Mouse (Mus musculus) intestine, embryonic 16.5 days (tissue): ENCODE measurements around the gene Dera. TPM values are rescaled to one million over a fixed set of nuclear protein-coding genes. Genes with fewer than 3 reads are reported as not detected.

Source experiments
- ATAC-seq: fragments of 200-750 bp; cut with Nextera tagmentation; 2 replicates; pipeline ENCODE4 v1.8.0; 2017; ENCODE audit warnings: moderate TSS enrichment, moderate library complexity
- H3K27ac ChIP-seq: fragments of 300-500 bp; sonication (generic); 2 replicates; pipeline ENCODE4 v1.5.1; 2014; ENCODE audit warnings: mild to moderate bottlenecking, low read length
- H3K27me3 ChIP-seq: fragments of 300-500 bp; sonication (generic); replicated peaks from 2 replicates; pipeline ENCODE4 v1.6.1; 2014; ENCODE audit warnings: low read length, control low read depth, mixed read lengths; ENCODE audit not compliant: control insufficient read depth, insufficient read depth
- H3K36me3 ChIP-seq: fragments of 300-500 bp; sonication (generic); 2 replicates; pipeline ENCODE4 v1.6.1; 2014; ENCODE audit warnings: low read length, control low read depth; ENCODE audit not compliant: control insufficient read depth, insufficient read depth
- H3K4me1 ChIP-seq: fragments of 300-500 bp; sonication (generic); 2 replicates; pipeline ENCODE4 v1.6.1; 2014; ENCODE audit warnings: low read length, control low read depth, mixed read lengths; ENCODE audit not compliant: control insufficient read depth, insufficient read depth
- H3K4me2 ChIP-seq: fragments of 300-500 bp; sonication (generic); 2 replicates; pipeline ENCODE4 v1.6.1; 2014; ENCODE audit warnings: low read depth, low read length, control low read depth
- H3K4me3 ChIP-seq: fragments of 300-500 bp; sonication (generic); 2 replicates; pipeline ENCODE4 v1.5.1; 2014; ENCODE audit warnings: mild to moderate bottlenecking, low read length
- H3K9ac ChIP-seq: fragments of 300-500 bp; sonication (generic); 2 replicates; pipeline ENCODE4 v1.6.1; 2014; ENCODE audit warnings: low read depth, low read length
- H3K9me3 ChIP-seq: fragments of 300-500 bp; sonication (generic); 2 replicates; pipeline ENCODE4 v1.6.1; 2016; ENCODE audit warnings: low read length, control low read depth; ENCODE audit not compliant: control insufficient read depth
- WGBS: fragments of 180-500 bp; shearing (Covaris S2); extraction: QIAGEN DNeasy Blood & Tissue Kit; methylation state at CpG from one replicate; pipeline ENCODE4 v1.1.7; 2014; 5-methylcytosine and 5-hydroxymethylcytosine counted together
- polyA plus RNA-seq: library from polyadenylated mRNA; unstranded; fragments of >200 nt; fragmentation: Nextera tagmentation; extraction: Ambion mirVana; gene quantifications from 2 replicates; pipeline ENCODE4 v1.2.1, GENCODE M21; 2015

The Dera gene
- polyA plus RNA-seq, 1 experiment from 2014 or later = 124 TPM

DNA sequence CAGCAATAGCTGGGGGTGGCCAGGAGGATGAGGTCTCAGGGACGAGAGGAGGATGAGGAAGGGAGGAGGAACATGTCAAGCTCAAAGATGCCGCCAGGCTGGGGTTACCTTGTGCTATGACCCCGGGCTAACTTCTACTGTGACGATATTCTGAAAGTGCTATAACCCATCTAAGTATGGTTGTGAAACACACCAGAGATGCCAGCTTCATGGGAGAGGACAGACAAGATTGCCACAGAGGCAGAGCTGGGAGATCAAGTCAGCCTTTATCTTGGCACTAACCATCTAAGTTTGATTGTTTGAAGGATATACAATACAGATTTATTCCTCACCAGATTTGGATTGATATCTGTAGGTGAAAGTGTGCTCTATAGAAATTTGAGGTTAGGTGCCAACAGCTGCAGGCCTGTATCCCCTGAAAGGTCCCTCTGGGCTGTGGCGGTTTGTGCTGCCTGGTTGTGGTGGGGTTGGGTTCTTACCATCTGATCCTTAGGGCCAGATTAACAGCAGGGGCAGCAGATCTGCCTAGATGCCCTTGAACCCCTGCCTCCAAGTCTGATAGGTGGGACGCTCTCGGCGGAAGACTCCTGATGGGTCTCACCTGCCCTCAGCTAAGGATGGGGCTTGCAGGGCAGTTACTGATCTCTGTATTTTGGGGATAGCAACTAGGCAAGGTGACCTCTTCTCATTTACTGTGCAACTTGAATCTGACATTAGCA lies 18.7 kb downstream of the Dera start:
- Histone ChIP-seq H3K9ac (no peak overlapping the region), H3K27ac (no peak overlapping the region), H3K27me3 (no peaks in the 10 kb centered on the region), H3K36me3 (no peaks in the 10 kb centered on the region), H3K4me2 (no peak overlapping the region), H3K4me1 (no peaks in the 10 kb centered on the region), H3K9me3 (no peaks in the 10 kb centered on the region), H3K4me3 (no peak overlapping the region)
- ATAC-seq = no peak
- WGBS = 86% methylated on average over 8 of the region's 8 CpGs

DNA sequence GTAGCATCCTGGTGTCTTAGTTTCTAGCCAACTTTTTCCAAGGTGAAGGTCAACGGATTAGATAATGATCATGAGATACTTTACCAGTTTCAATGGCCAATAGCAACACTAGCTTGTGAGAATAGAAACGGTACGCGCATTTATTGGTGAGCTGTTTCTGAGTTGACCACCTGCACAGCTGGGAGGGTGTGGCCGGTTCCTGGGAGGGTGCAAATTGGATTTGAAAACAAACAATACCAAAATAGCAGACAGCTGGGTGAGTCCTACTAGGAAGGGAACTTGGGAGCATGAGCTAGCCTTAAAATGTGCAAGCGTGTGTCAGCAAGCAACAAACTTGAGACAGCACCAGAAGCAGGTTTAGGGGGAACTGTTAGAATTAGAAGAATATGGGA lies 19.3 kb downstream of the Dera start:
- H3K4me1 ChIP-seq = no peaks in the 10 kb centered on the region
- no peak for ATAC-seq
- no peaks in the 10 kb centered on the region for H3K27me3 ChIP-seq
- no peak overlapping the region for H3K9ac ChIP-seq
- H3K4me3 ChIP-seq = no peak overlapping the region
- no peaks in the 10 kb centered on the region for H3K9me3 ChIP-seq
- H3K4me2 ChIP-seq = no peak overlapping the region
- H3K27ac ChIP-seq = no peak overlapping the region
- no peaks in the 10 kb centered on the region for H3K36me3 ChIP-seq
- WGBS = 86% methylated on average over 6 of the region's 6 CpGs

GRCm38 (mm10) chr6:137774166-137774565 lies 19.8 kb downstream of the Dera start:
- no peaks in the 10 kb centered on the region for H3K9me3 ChIP-seq
- no peaks in the 10 kb centered on the region for H3K27me3 ChIP-seq
- H3K4me3 ChIP-seq = no peak overlapping the region
- H3K9ac ChIP-seq = no peak overlapping the region
- H3K27ac ChIP-seq = no peak overlapping the region
- no peaks in the 10 kb centered on the region for H3K36me3 ChIP-seq
- no peaks in the 10 kb centered on the region for H3K4me1 ChIP-seq
- no peak for ATAC-seq
- 90% methylated on average over 13 of the region's 13 CpGs for WGBS
- no peak overlapping the region for H3K4me2 ChIP-seq

DNA sequence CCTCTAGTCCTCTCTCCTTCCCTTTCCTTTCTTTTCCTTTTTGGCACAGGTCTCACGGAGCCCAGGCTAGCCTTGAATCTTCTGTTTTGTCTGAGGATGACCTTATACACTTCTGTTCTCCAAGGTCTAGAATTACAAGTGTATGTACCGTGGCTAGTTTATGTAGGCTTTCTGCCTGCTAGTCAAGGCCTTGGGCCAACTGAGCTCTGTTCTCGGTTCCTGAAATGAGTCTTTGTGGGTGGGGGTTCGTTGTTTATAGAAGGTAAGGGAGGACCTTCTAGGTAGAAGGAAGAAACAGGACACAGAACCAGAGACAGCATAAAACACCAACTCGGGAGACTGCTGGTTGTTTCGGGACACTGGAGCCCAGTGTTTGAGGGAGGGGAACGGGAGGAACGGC lies 20.8 kb downstream of the Dera start:
- H3K36me3 ChIP-seq = no peaks in the 10 kb centered on the region

DNA sequence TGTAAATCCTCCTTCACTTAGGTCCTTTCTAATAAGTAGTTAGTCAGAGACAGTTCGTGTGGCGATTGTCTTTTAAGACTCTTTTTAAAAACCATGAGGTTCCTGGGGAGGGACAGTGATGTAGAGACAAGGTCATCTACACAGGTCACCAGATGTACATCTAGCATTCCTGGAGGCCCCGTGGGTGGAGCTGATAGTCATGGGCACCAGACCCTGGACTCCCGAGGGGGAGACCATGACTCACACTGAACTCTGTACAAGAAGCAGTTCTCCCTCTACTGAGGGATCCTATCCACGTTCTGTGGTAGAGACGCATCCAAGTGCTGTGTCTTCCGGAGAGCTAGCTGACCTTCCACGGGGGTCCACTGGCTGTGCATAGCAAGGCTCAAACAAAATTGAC lies 22.6 kb downstream of the Dera start:
- no peaks in the 10 kb centered on the region for H3K36me3 ChIP-seq
- no peaks in the 10 kb centered on the region for H3K9me3 ChIP-seq
- no peak overlapping the region for H3K27ac ChIP-seq
- no peaks in the 10 kb centered on the region for H3K4me1 ChIP-seq
- WGBS = 74% methylated on average over 8 of the region's 8 CpGs
- no peak overlapping the region for H3K4me2 ChIP-seq
- no peaks in the 10 kb centered on the region for H3K27me3 ChIP-seq
- no peak overlapping the region for H3K4me3 ChIP-seq
- no peak overlapping the region for H3K9ac ChIP-seq
- no peak for ATAC-seq

More for the DNA sequence above, 20.8 kb downstream of the Dera start:
- H3K4me2 ChIP-seq = no peak overlapping the region
- H3K27me3 ChIP-seq = no peaks in the 10 kb centered on the region
- H3K9me3 ChIP-seq = no peaks in the 10 kb centered on the region
- ATAC-seq = no peak
- WGBS = 85% methylated on average over 8 of the region's 8 CpGs
- no peak overlapping the region for H3K4me3 ChIP-seq
- H3K4me1 ChIP-seq = no peaks in the 10 kb centered on the region
- no peak overlapping the region for H3K9ac ChIP-seq
- H3K27ac ChIP-seq = no peak overlapping the region

GRCm38 (mm10) chr6:137783899-137784637 lies 29.7 kb downstream of the Dera start:
- Histone ChIP-seq H3K4me3 (no peak overlapping the region), H3K27me3 (no peaks in the 10 kb centered on the region), H3K36me3 (no peaks in the 10 kb centered on the region; the same call in 1 of the 2 replicates), H3K27ac (no peak overlapping the region), H3K4me2 (no peak overlapping the region), H3K9ac (no peak overlapping the region), H3K9me3 (no peaks in the 10 kb centered on the region), H3K4me1 (no peaks in the 10 kb centered on the region)
- peak; percentile 50; the same call in 1 of the 2 replicates for ATAC-seq
- 86% methylated on average over 7 of the region's 7 CpGs for WGBS

GRCm38 (mm10) chr6:137788976-137789590 lies 34.7 kb downstream of the Dera start:
- no peaks in the 10 kb centered on the region; the same call in 1 of the 2 replicates for H3K36me3 ChIP-seq
- no peak for ATAC-seq
- no peak overlapping the region for H3K4me2 ChIP-seq

GRCm38 (mm10) chr6:137789658-137790057 lies 35.3 kb downstream of the Dera start:
- WGBS = 59% methylated on average over 2 of the region's 2 CpGs
- no peaks in the 10 kb centered on the region for H3K27me3 ChIP-seq
- no peak overlapping the region for H3K27ac ChIP-seq
- H3K36me3 ChIP-seq = no peaks in the 10 kb centered on the region; the same call in 1 of the 2 replicates
- H3K4me1 ChIP-seq = no peaks in the 10 kb centered on the region
- H3K9me3 ChIP-seq = no peaks in the 10 kb centered on the region
- H3K4me2 ChIP-seq = no peak overlapping the region
- H3K4me3 ChIP-seq = no peak overlapping the region
- no peak overlapping the region for H3K9ac ChIP-seq
- ATAC-seq = peak; percentile 92

More at GRCm38 (mm10) chr6:137788976-137789590, 34.7 kb downstream of the Dera start:
- Histone ChIP-seq H3K4me3 (no peak overlapping the region), H3K4me1 (no peaks in the 10 kb centered on the region), H3K9me3 (no peaks in the 10 kb centered on the region), H3K9ac (no peak overlapping the region), H3K27ac (no peak overlapping the region), H3K27me3 (no peaks in the 10 kb centered on the region)
- WGBS = 72% methylated on average over 9 of the region's 9 CpGs

DNA sequence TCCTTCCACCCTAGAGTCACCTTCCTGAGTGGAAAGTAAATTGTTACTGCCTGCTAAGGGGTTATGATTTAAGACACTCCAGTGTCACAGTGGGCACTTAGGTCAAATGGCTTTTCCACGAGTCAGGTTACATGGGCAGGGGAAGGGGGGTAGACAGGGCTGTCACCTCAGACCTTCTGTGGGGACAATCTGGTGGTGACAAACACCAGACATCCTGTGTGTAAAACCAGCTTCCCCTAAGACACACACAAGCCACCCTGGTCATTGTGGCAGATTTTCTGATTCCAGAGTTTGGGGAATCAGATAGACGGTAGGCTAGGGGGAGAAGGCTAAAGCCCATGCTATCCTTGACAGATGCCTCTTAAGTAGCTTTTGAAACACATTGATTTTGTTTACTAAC lies 41.1 kb downstream of the Dera start:
- Histone ChIP-seq H3K27me3 (no peaks in the 10 kb centered on the region), H3K9ac (no peak overlapping the region), H3K36me3 (no peaks in the 10 kb centered on the region), H3K4me1 (no peaks in the 10 kb centered on the region), H3K4me3 (no peak overlapping the region), H3K4me2 (no peak overlapping the region), H3K27ac (no peak overlapping the region), H3K9me3 (no peaks in the 10 kb centered on the region)
- ATAC-seq = no peak
- WGBS = 41% methylated on average over 2 of the region's 2 CpGs
